Mouse (Mus musculus) 3T3-L1 (cell line): Measurements from ENCODE around the gene Sdk1.

Experiments used
- DNase-seq: peaks from one replicate; pipeline ENCODE4 v3.0.0-alpha.2; 2015; ENCODE audit warnings: low read depth, low spot score

Gene Sdk1

GRCm38 (mm10) chr5:142242597-142242996 is 1001.3 kb downstream of the Sdk1 start:
- no peak for DNase-seq

- no peak for DNase-seq
These were observed 1001.8 kb downstream of the Sdk1 start for GRCm38 (mm10) chr5:142243069-142243468.

- DNase-seq: no peak
These were observed 1014.9 kb downstream of the Sdk1 start for GRCm38 (mm10) chr5:142256231-142256630.

- no peak for DNase-seq
These were observed 1017.4 kb downstream of the Sdk1 start for GRCm38 (mm10) chr5:142258716-142259115.

GRCm38 (mm10) chr5:142262060-142262459 is 1020.8 kb downstream of the Sdk1 start:
- DNase-seq: no peak
